Mouse (Mus musculus): ENCODE results near the gene Maml3. TPM values are rescaled to one million over a fixed set of nuclear protein-coding genes. Genes with fewer than 3 reads are reported as not detected.

Gene Maml3
- polyA plus RNA-seq, 1 experiment from 2014 or later: 4.7 TPM

DNA sequence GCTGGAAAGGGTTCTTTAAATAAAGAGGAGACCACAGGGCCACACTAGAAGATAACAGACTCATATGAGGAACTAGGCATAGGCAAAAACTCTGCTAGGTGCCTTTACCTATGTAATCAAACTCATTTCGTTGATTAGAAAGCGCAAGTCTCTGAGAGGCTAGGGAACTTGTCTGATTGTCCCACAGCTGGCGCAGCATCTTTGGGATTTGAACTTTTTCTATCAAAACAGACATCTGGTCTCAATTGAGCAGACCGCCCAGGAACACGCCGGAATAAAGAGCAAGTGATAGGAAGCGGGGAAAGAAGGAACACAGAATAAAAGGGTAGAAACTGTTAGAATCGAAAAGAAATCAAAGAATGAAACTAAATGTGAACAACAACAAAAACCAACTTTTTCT lies 401.4 kb downstream of the Maml3 start:
- H3K36me3 ChIP-seq: no peaks in the 10 kb centered on the region
- peak overlapping the region; percentile 90; the same call in 1 of the 2 replicates for H3K27ac ChIP-seq
- no peaks in the 10 kb centered on the region for H3K9me3 ChIP-seq (replicated peaks)
- peaks cover 47% of the 10 kb centered on the region for H3K4me1 ChIP-seq
- WGBS: 35% methylated on average over 8 of the region's 8 CpGs
- H3K27me3 ChIP-seq (ENCODE audit: low read depth, poor library complexity, severe bottlenecking): no peaks in the 10 kb centered on the region; the same call in 1 of the 2 replicates
- peak; percentile 42 for DNase-seq (ENCODE audit: low spot score)
- no peak overlapping the region for H3K4me3 ChIP-seq

DNA sequence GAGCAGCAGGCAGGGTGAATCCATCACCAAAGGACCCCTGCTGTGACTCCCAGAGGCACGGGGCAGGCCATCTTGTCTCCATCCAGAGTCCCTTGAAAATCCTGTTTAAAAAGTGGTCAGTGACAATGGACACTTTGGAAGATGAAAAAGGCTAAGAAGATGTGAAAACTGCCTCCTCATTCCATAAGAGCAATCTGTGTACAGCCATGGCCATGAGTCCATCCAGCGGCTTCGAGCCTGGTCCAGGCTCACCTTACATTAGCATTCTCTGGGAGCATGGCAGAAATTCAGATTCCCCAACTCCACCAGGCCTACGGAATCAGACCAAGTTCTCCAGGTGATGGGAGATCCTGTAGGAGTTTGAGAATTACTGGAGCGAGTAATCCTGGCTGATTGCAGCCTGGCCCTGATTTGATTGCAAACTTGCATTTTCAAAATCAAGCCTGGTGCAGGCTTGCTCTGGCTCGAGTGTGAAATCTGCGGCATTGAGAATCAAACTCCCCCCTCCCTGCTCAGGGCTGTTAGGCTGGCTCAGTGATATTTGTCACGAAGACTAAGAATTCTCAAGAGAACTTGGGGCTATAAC lies 402.1 kb downstream of the Maml3 start:
- peak overlapping the region; percentile 90 for H3K27ac ChIP-seq
- WGBS: 74% methylated on average over 8 of the region's 8 CpGs

DNA sequence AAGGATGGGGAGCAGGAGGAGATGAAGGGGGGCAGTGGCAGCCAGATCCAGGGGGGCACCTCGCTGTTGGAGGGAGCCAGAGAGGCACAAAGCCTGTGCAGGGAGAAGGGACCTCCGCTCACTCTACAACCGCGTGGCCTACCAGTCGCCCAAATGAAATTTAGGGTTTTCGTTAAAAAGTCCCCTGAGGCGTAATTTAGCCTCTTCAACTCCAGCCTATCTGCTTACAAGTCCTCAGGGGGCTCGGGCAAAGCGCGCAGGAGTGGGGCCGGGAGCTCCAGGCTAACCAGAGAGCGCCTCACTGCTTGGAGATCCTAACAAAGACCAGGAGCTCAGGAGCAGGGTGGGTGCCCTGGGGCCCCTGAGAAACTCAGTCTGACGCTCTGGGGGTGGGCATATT lies 402.9 kb downstream of the Maml3 start:
- Histone ChIP-seq H3K4me1 (peaks cover 47% of the 10 kb centered on the region), H3K27me3 (ENCODE audit: low read depth, poor library complexity, severe bottlenecking) (no peaks in the 10 kb centered on the region; the same call in 1 of the 2 replicates), H3K4me3 (peak overlapping the region; percentile 46), H3K27ac (peak overlapping the region; percentile 90), H3K36me3 (no peaks in the 10 kb centered on the region), H3K9me3 (replicated peaks) (no peaks in the 10 kb centered on the region)
- WGBS: 3% methylated on average over 13 of the region's 13 CpGs
- DNase-seq (ENCODE audit: low spot score): peak; percentile 66

More for the DNA sequence above, 402.1 kb downstream of the Maml3 start:
- Histone ChIP-seq H3K9me3 (replicated peaks) (no peaks in the 10 kb centered on the region), H3K36me3 (no peaks in the 10 kb centered on the region), H3K4me3 (no peak overlapping the region), H3K4me1 (peaks cover 47% of the 10 kb centered on the region), H3K27me3 (ENCODE audit: low read depth, poor library complexity, severe bottlenecking) (no peaks in the 10 kb centered on the region; the same call in 1 of the 2 replicates)
- DNase-seq (ENCODE audit: low spot score): no peak

DNA sequence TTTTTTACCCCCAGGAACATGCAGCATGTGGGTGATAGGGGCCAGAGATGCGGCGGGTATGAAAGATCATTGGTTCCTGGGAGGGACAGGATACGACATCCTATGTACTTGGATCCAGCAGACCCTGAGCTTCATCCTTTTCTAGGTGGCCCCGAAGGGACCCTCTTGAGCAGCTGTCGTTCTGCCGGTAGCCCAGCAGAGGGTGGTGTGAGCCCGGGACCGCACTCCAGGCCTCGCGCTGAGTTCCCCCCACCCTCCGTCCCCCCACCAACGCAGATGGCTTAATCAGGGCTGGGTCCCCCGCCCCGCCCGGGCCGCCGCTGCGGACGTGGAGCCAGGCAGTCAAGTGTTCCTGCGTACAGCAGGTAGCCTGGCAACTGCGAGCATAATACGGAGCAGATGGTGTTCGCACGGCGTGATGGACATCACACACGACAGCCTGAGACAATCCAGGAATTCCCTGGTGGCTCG lies 403.6 kb downstream of the Maml3 start:
- Histone ChIP-seq H3K4me3 (peak overlapping the region; percentile 46), H3K27ac (peak overlapping the region; percentile 90), H3K36me3 (no peaks in the 10 kb centered on the region), H3K27me3 (ENCODE audit: low read depth, poor library complexity, severe bottlenecking) (no peaks in the 10 kb centered on the region; the same call in 1 of the 2 replicates), H3K4me1 (peaks cover 47% of the 10 kb centered on the region), H3K9me3 (replicated peaks) (no peaks in the 10 kb centered on the region)
- WGBS: under 1% methylated on average over 27 of the region's 27 CpGs
- DNase-seq (ENCODE audit: low spot score): peak; percentile 94

DNA sequence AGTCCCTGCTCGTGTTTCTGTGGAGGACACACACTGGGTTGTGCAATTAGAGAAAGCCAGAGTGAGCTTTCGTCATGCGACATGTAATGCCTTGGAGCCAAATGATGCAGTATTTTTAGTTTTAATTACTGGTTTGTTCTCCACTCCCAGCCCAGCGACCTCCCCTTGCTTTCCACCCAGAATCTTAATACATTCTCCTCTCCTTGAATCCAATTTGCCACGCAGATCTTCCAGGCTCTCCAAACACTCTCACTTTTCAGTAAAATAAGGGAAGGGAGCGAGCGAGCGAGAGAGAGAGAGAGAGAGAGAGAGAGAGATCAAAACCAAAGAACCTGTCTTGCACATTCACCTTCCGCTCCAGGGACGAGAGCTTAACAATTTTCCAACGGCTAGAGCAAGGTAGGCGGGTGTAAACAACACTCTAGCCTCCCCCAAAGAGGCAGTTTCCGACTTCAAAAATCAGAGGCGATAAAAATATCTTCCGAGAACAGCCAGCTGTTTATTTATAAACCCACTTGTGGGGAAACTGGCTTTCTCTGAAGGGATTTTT lies 404.1 kb downstream of the Maml3 start:
- Histone ChIP-seq H3K9me3 (replicated peaks) (no peaks in the 10 kb centered on the region), H3K4me3 (peak overlapping the region; percentile 46), H3K36me3 (no peaks in the 10 kb centered on the region; the same call in 1 of the 2 replicates), H3K27me3 (ENCODE audit: low read depth, poor library complexity, severe bottlenecking) (no peaks in the 10 kb centered on the region; the same call in 1 of the 2 replicates), H3K4me1 (peaks cover 47% of the 10 kb centered on the region), H3K27ac (peak overlapping the region; percentile 90)
- no peak for DNase-seq (ENCODE audit: low spot score)
- WGBS: 28% methylated on average over 15 of the region's 15 CpGs

DNA sequence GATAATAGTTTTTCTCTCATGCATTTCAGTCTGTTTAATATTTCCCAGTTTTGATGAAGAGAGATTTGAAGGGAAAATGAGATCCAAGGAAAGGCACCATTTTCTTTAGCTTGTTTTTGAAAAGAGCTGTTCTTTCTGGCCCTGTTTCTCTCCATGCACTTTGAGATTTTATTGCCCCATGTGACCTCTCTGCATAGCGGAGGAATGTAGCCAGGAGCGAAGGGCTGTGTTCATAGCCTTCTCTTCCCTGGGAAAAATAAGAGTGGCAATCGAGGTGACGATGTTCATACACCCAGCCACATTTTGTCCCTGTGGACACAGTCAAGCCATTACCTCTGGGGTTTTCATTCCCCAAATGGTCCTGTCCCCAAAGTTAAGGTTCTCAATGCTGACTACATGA lies 404.8 kb downstream of the Maml3 start:
- Histone ChIP-seq H3K27me3 (ENCODE audit: low read depth, poor library complexity, severe bottlenecking) (no peaks in the 10 kb centered on the region; the same call in 1 of the 2 replicates), H3K9me3 (replicated peaks) (no peaks in the 10 kb centered on the region), H3K36me3 (no peaks in the 10 kb centered on the region; the same call in 1 of the 2 replicates), H3K27ac (peak overlapping the region; percentile 90), H3K4me3 (0 out of 2 replicates have a peak overlapping the region, but pooled peaks have one; percentile 46), H3K4me1 (peaks cover 47% of the 10 kb centered on the region)
- 27% methylated on average over 4 of the region's 4 CpGs for WGBS
- no peak for DNase-seq (ENCODE audit: low spot score)

DNA sequence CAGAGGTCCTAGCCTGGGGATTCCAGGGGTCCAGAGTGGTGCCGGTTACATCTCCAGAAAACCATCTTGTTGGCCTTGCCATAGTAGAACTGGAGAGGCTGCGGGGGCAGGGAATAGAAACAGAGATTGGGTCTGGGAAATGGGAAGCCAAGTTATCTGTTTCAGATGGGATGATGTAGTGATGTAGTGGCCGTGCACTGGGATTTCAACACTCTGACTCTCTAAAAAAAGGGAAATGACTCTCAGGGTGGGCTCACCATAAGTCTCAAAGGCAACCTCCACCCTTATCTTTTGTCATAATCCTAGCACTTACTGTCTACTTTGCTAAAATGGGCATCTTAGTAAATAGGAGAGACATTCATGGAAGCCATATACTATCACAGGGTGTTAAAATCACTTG lies 406.9 kb downstream of the Maml3 start:
- H3K27ac ChIP-seq: no peak overlapping the region
- DNase-seq (ENCODE audit: low spot score): no peak
- H3K4me3 ChIP-seq: no peak overlapping the region
- no peaks in the 10 kb centered on the region for H3K27me3 ChIP-seq (ENCODE audit: low read depth, poor library complexity, severe bottlenecking)
- peaks cover 3% of the 10 kb centered on the region; the same call in 1 of the 2 replicates for H3K36me3 ChIP-seq
- H3K9me3 ChIP-seq (replicated peaks): no peaks in the 10 kb centered on the region
- WGBS: 92% methylated on average over 3 of the region's 3 CpGs
- H3K4me1 ChIP-seq: peaks cover 37% of the 10 kb centered on the region

DNA sequence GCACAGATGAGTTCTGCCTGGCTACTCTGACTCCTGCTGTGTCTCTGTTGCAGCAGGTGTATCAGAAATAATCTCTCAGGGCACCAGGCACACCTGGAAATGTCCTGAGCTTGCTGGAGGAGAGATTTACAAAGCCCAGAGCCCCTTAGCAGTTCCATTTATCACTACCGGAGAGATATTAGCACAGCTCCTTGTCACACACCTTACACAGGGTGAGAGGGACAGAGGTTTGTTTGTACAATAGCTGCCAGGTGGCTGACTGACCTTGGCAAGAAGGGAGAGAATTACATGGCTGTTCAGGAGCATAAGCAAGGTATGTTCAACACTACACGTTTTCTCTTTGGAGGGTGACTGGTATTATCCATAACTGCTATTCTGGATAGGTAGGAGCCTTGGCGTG lies 409.2 kb downstream of the Maml3 start:
- Histone ChIP-seq H3K27ac (no peak overlapping the region), H3K27me3 (ENCODE audit: low read depth, poor library complexity, severe bottlenecking) (no peaks in the 10 kb centered on the region), H3K4me3 (no peak overlapping the region), H3K9me3 (replicated peaks) (no peaks in the 10 kb centered on the region), H3K36me3 (peaks cover 13% of the 10 kb centered on the region), H3K4me1 (peaks cover 15% of the 10 kb centered on the region)
- no peak for DNase-seq (ENCODE audit: low spot score)
- 87% methylated on average over 3 of the region's 3 CpGs for WGBS

DNA sequence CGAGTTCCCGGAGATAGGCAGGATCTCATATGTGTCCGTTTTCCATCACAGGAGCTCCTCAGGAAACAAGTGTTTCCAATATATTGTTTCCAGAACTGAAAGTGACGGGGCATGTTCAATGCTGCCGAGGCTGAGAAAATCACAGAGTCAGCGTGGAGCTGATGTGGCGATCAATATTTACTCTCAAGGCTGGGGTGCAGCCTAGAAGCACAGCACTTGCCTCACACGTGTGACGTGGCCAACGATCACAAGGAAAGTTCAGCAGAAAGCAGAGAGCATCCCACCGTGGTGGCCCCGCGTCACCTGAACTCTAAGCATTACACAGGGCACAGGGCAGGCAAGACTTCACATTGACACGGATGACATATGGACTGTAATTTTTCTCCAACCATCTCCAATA lies 410.3 kb downstream of the Maml3 start:
- 92% methylated on average over 14 of the region's 14 CpGs for WGBS
- Histone ChIP-seq H3K27ac (no peak overlapping the region), H3K4me1 (peaks cover 3% of the 10 kb centered on the region; the same call in 1 of the 2 replicates), H3K36me3 (peaks cover 24% of the 10 kb centered on the region), H3K4me3 (no peak overlapping the region), H3K27me3 (ENCODE audit: low read depth, poor library complexity, severe bottlenecking) (no peaks in the 10 kb centered on the region), H3K9me3 (replicated peaks) (no peaks in the 10 kb centered on the region)
- no peak for DNase-seq (ENCODE audit: low spot score)

DNA sequence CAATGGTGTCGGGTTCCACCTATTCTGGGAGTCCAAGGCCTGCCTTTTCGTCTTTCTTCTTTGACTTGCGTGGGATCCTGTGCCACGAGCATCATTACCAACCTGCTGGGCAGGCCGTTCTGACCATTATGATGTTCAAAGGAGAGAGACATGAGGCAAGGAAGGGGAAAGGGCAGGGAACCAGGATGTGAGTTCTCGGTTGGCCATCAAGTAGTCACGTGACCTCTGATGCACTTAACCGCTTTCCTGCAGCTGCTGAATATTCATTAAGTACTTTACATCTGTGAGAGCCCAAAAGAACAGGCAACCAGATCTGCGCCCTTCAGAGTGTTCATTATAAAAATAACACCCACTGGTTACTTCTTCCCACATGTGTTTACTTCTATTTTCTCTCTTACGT lies 411.7 kb downstream of the Maml3 start:
- no peaks in the 10 kb centered on the region for H3K4me1 ChIP-seq
- no peak for DNase-seq (ENCODE audit: low spot score)
- no peak overlapping the region for H3K27ac ChIP-seq
- no peaks in the 10 kb centered on the region for H3K27me3 ChIP-seq (ENCODE audit: low read depth, poor library complexity, severe bottlenecking)
- no peak overlapping the region for H3K4me3 ChIP-seq
- no peaks in the 10 kb centered on the region for H3K9me3 ChIP-seq (replicated peaks)
- 89% methylated on average over 10 of the region's 10 CpGs for WGBS
- H3K36me3 ChIP-seq: peaks cover 37% of the 10 kb centered on the region

DNA sequence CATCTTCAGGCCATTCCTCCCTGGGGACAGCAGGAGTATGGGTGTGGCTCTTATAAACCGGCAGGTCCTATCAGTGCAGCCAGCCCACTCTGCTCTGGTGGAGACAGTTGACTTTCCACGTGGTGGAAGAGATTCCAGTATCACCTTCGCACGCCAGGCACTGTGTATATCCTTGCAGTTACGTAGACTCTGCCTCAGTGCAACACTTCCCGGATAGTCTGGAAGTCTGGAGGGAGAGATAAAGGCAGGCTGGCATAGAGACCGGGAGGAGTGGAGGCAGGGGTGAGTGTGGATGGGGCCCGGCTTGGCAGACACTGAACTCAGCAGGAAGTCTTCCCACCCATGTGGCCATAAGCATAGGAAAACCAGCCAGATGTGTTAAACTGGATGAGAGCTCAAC lies 416.2 kb downstream of the Maml3 start:
- no peak for DNase-seq (ENCODE audit: low spot score)
- Histone ChIP-seq H3K27me3 (ENCODE audit: low read depth, poor library complexity, severe bottlenecking) (no peaks in the 10 kb centered on the region), H3K36me3 (peaks cover 38% of the 10 kb centered on the region), H3K4me1 (no peaks in the 10 kb centered on the region), H3K4me3 (no peak overlapping the region), H3K27ac (no peak overlapping the region), H3K9me3 (replicated peaks) (no peaks in the 10 kb centered on the region)
- WGBS: 92% methylated on average over 8 of the region's 8 CpGs

DNA sequence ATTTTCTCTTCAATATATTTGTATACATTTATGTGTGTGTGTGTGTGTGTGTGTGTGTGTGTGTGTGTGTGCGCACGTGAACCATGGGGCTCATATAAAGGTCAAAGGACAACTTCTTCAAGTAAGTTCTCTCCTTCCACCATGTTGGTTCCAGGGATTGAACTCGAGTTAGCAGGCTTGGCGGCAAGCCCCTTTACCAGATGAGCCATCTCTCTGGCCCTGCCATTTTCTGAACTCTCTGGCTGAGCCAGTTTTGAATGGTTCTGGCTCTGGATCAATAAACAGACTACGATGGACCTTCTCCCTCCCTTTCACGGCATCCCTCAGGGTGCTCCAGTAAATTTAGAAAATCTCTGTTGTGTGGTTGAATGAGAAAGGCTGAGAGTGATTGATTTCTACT lies 418.1 kb downstream of the Maml3 start:
- WGBS: 94% methylated on average over 6 of the region's 6 CpGs

DNA sequence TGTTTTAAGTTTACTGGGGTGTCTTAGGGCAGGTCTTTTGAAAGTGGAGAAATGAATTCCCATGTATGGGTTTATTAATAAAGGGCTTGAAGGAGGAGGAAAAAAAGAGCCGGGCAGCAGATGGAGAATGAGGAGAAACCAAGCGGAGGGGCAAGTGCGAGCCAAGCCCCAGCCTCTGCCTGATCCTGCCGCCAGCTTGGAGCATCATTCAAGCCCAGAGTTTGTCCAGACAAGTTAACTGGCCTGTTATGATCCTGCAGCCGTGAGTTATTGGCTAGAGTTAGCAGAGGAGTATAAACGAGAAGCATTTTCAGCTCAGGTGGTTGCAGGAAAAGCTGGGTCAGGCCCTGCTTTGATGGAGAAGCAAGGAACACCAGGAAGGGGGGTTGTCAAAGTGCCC lies 418.6 kb downstream of the Maml3 start:
- no peaks in the 10 kb centered on the region for H3K9me3 ChIP-seq (replicated peaks)
- no peak overlapping the region for H3K27ac ChIP-seq
- H3K4me1 ChIP-seq: no peaks in the 10 kb centered on the region
- H3K4me3 ChIP-seq: no peak overlapping the region
- no peaks in the 10 kb centered on the region for H3K27me3 ChIP-seq (ENCODE audit: low read depth, poor library complexity, severe bottlenecking)
- peaks cover 26% of the 10 kb centered on the region for H3K36me3 ChIP-seq
- DNase-seq (ENCODE audit: low spot score): no peak
- 82% methylated on average over 6 of the region's 6 CpGs for WGBS

More for the DNA sequence above, 418.1 kb downstream of the Maml3 start:
- Histone ChIP-seq H3K27ac (no peak overlapping the region), H3K9me3 (replicated peaks) (no peaks in the 10 kb centered on the region), H3K36me3 (peaks cover 27% of the 10 kb centered on the region), H3K4me3 (no peak overlapping the region), H3K27me3 (ENCODE audit: low read depth, poor library complexity, severe bottlenecking) (no peaks in the 10 kb centered on the region), H3K4me1 (no peaks in the 10 kb centered on the region)
- DNase-seq (ENCODE audit: low spot score): no peak

Measured in limb, embryonic 10.5 days (tissue).